Mouse (Mus musculus): ENCODE measurements around the gene Coro1c.

DNA sequence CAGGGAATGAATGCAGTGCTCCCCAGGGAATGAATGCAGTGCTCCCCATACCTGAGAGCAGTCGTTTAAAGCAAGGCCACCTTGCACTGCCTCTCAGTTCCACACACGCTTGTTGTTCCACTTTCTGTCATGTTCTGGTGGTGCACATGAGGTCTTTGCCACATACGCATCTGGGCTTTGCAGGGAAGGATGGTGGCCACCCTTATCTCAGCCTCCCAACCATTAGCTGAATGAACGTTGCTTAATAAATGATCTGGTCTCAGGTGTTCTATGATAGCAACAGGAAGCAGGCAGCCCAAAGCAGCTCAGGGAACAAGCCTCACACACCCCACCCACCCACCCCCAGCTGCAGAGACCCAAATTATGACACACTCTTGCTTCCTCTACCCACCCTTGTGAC, 16.1 kb upstream of the Coro1c start:
- TF ChIP-seq NELFE (IDR thresholded peaks at IDR 0.05; ENCODE audit: low read depth, low read length) (no peak), CTCF (IDR thresholded peaks at IDR 0.05 in 2 of 3, conservative IDR thresholded peaks at IDR 0.05 in 1 of 3; ENCODE audit: control insufficient read depth in 1 of 3, insufficient read depth in 1 of 3, low read depth in 2 of 3, low read length in 3 of 3, poor library complexity in 1 of 3, severe bottlenecking in 1 of 3) (no peak), TCF12 (IDR thresholded peaks at IDR 0.05; ENCODE audit: low read depth, low read length) (no peak), CHD2 (IDR thresholded peaks at IDR 0.05; ENCODE audit: low read length) (no peak), POLR2A (IDR thresholded peaks at IDR 0.05; ENCODE audit: control insufficient read depth in 1 of 2, insufficient read depth in 1 of 2, low read depth in 1 of 2, low read length in 2 of 2, poor library complexity in 1 of 2) (no peak)

All from MEL (cell line).